Mouse (Mus musculus) ES-Bruce4 (cell line): ENCODE data around the gene Ptpn22. TPM values are rescaled to one million over a fixed set of nuclear protein-coding genes. Genes with fewer than 3 reads are reported as not detected.
A peak's percentile ranks its signal among the peaks of the same experiment; 100 is the strongest.
"Not testable (repeated sequence)": the region's sequence is repeated elsewhere in the genome, so short reads cannot be mapped to it uniquely, and the experiment has no call there.

Experiments used
- H3K27ac ChIP-seq: 2 replicates; pipeline ENCODE4 v1.5.1; 2012; ENCODE audit warnings: low read length, inconsistent platforms; ENCODE audit not compliant: insufficient read depth
- H3K27me3 ChIP-seq: 2 replicates; pipeline ENCODE4 v1.6.1; 2012; ENCODE audit warnings: mild to moderate bottlenecking, low read length, inconsistent platforms; ENCODE audit not compliant: control insufficient read depth, poor library complexity, insufficient read depth, severe bottlenecking
- H3K36me3 ChIP-seq: 2 replicates; pipeline ENCODE4 v1.6.1; 2012; ENCODE audit warnings: inconsistent platforms, mild to moderate bottlenecking, low read length, moderate library complexity; ENCODE audit not compliant: control insufficient read depth, poor library complexity, insufficient read depth, severe bottlenecking
- H3K4me1 ChIP-seq: one replicate; pipeline ENCODE4 v1.8.1; 2011; ENCODE audit warnings: low read length; ENCODE audit not compliant: control insufficient read depth, insufficient read depth
- H3K4me3 ChIP-seq: 2 replicates; pipeline ENCODE4 v1.5.1; 2011; ENCODE audit warnings: low read depth, mild to moderate bottlenecking, low read length
- H3K9ac ChIP-seq: 2 replicates; pipeline ENCODE4 v1.6.1; 2012; ENCODE audit warnings: low read depth, mild to moderate bottlenecking, inconsistent platforms; ENCODE audit not compliant: poor library complexity, severe bottlenecking
- H3K9me3 ChIP-seq: replicated peaks from 2 replicates; pipeline ENCODE4 v1.6.1; 2012; ENCODE audit warnings: mild to moderate bottlenecking, low read length, inconsistent platforms; ENCODE audit not compliant: control insufficient read depth, poor library complexity, insufficient read depth, severe bottlenecking
- CTCF ChIP-seq: IDR thresholded peaks from one replicate; pipeline ENCODE4 v1.8.1; 2011; ENCODE audit warnings: low read depth, low read length
- EP300 ChIP-seq: IDR thresholded peaks from 2 replicates; pipeline ENCODE4 v1.6.1; 2011; ENCODE audit warnings: low read depth, low read length; ENCODE audit not compliant: insufficient read depth
- POLR2A ChIP-seq: IDR thresholded peaks from one replicate; pipeline ENCODE4 v1.8.1; 2011; ENCODE audit warnings: low read length; ENCODE audit not compliant: insufficient read depth
- polyA plus RNA-seq: library from polyadenylated mRNA; stranded (reverse); fragments of >200 nt; gene quantifications from 2 replicates; pipeline ENCODE4 v1.2.4, GENCODE M21; 2011; ENCODE audit warnings: low read depth; ENCODE audit not compliant: missing spikeins, insufficient read depth, insufficient read length

The Ptpn22 gene
- polyA plus RNA-seq: 1.6 TPM in 1 of 2 replicates, not detected in the other

DNA sequence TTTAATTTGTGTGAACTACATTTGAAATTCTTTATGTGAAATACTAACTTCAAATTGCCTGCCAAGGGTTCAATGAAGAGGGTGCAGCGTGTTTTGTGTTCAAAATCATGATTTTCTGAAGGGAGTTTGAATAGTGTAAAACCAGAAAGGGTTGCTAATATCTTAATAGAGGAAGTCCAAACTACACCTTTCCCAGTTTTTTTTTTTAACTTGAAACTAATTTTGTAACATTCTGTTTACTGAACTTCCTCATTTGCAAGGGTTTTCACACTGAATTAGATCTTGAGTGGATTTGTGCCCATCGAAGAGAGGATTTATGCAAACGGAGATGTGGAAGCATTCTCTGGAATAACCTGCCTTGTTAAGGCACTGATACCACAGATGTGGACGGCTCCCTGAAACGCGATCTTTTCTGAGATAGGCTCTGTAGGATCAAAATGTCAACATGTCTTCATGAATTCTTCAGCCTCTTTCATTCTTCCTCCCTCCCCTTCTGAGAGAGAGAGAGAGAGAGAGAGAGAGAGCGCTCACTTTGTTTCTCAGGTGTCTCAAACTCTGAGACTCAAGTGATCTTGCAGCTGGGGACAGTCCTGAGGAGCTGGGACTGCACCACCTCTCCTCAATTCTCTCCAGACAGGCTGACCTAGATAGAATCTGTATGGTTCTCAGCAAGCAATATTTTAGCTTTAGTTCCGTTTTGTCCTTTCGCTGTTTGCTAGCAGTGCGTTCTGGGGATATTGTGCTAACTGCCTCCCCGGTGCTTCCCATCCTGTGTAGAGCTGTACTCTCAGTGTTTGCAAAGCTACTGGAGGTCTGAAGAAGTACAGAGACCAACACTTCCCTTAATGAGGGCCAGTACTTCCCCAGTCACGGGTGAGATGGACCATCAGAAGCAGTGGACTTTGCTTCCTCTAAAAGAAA is at the start of gene Ptpn22:
Gene Ptpn22, plus strand, starts transcription at position 915 of the 921 bp plus-strand sequence.
- Histone ChIP-seq H3K9me3 (no peaks in the 10 kb centered on the region), H3K9ac (no peak within 1 kb of the TSS), H3K27me3 (no peaks in the 10 kb centered on the region), H3K36me3 (no peaks in the 10 kb centered on the region), H3K4me1 (no peaks in the 10 kb centered on the region), H3K4me3 (no peak within 1 kb of the TSS), H3K27ac (no peak within 1 kb of the TSS)
- TF ChIP-seq POLR2A (no peak), CTCF (no peak), EP300 (no peak)

DNA sequence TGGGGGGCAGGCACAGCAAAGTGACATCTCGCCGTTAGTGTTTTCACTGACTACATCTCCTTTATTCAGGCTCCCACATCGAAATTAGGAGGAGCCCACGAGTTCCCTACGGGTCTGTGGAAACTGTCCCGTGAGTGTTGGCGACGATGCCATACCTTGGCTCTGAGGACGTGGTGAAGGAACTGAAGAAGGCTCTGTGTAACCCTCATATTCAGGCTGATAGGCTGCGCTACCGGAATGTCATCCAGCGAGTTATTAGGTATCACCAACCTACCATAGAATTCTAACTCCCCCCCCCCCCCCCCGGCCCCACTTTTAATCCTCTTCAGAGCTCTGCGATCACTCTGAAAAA is 49.8 kb upstream of the Ptpn22 start:
- H3K9ac ChIP-seq: peak overlapping the region; percentile 87
- H3K4me1 ChIP-seq: no peaks in the 10 kb centered on the region
- no peaks in the 10 kb centered on the region for H3K27me3 ChIP-seq
- peaks cover 13% of the 10 kb centered on the region for H3K36me3 ChIP-seq
- H3K4me3 ChIP-seq: peak overlapping the region; percentile 99
- peak overlapping the region; percentile 30; the same call in 1 of the 2 replicates for H3K27ac ChIP-seq
- H3K9me3 ChIP-seq: no peaks in the 10 kb centered on the region
- TF ChIP-seq CTCF (no peak), EP300 (no peak), POLR2A (no peak)

DNA sequence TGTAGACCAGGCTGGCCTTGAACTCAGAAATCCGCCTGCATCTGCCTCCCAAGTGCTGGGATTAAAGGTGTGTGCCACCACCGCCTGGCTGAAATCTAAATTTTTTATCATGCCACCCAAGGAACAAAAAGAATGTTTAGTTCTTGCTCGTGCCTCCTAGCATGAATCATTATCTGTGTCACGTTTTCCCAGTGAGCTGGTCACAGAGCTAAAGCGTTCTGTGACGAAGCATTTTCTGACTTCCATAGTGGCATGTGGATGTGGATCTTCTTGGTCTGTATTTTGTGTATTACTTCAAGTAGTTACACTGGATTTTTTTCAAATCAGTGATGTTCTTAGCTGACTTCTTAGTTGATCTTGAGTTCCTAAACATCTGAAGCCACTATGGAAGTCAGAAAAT is 48.6 kb upstream of the Ptpn22 start:
- Histone ChIP-seq H3K4me3 (no peak overlapping the region), H3K9ac (no peak overlapping the region), H3K9me3 (no peaks in the 10 kb centered on the region), H3K27me3 (no peaks in the 10 kb centered on the region), H3K4me1 (no peaks in the 10 kb centered on the region), H3K36me3 (peaks cover 8% of the 10 kb centered on the region), H3K27ac (no peak overlapping the region)
- TF ChIP-seq CTCF (no peak), POLR2A (no peak)

DNA sequence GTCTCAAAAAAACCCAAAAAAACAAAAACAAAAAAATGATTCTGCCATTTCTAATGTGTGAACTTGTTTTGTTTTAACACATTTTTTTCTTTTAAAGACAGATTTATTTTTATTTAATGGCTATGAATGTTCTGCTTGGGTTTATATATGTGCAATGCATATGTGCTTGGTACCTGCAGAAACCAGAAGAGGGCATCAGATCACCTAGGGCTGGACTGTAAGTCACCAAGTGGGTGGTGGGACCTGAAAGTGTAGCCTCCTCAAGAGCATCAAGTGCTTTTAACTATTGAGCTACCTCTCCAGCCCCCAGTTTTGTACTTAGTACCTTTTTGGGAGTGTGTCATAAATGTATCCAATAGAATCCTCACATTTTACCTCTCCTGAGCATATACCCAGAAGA is 32.0 kb upstream of the Ptpn22 start:
- H3K9me3 ChIP-seq: no peaks in the 10 kb centered on the region
- no peaks in the 10 kb centered on the region for H3K4me1 ChIP-seq
- H3K27me3 ChIP-seq: no peaks in the 10 kb centered on the region
- H3K36me3 ChIP-seq: 0 out of 2 replicates have a peak, but pooled peaks cover 2% of the 10 kb centered on the region
- TF ChIP-seq EP300 (no peak), CTCF (peak; percentile 35), POLR2A (no peak)
- H3K9ac ChIP-seq: no peak overlapping the region
- no peak overlapping the region for H3K27ac ChIP-seq
- no peak overlapping the region for H3K4me3 ChIP-seq

DNA sequence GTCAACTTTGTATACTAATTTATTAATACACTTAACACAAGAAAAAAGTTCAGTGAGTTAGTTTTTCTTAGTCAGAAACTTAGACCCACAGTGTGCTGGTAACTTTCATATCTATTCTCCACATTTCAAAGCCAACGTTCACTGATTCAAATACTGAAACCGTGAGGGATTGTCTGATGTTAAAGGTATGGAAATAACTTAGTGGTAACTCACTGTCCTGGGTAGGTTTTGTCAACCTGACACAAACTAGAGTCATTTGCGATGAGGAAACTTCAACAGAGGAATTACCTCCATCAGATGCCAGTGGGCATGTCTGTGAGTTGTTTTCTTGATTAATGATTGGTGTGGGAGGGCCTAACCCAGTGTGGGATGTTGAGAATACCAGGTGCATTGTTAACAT is 30.6 kb upstream of the Ptpn22 start:
- Histone ChIP-seq H3K9ac (no peak overlapping the region), H3K27me3 (no peaks in the 10 kb centered on the region)

DNA sequence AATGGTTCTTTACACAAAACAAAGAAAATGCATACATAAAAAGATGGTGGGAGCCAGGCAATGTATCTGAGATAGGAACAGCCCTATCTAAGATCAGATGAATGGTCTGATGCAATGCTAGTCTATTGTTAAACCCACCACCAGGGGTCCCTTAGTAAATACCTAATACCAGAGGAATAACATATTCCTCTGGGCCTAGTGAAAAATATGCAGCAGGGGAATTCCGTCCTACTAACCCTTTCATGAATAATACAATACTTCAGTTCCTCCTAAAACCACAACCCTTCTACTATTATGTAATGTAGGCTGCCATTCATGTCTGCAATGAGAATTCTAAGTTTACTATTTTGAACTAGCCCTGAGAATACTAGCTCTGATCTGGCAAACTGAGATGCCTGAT is 28.9 kb upstream of the Ptpn22 start:
- H3K9me3 ChIP-seq, H3K4me3 ChIP-seq, H3K27me3 ChIP-seq, H3K36me3 ChIP-seq, H3K27ac ChIP-seq, H3K4me1 ChIP-seq, H3K9ac ChIP-seq: not testable (repeated sequence)

More for the DNA sequence above, 30.6 kb upstream of the Ptpn22 start:
- H3K27ac ChIP-seq: no peak overlapping the region
- H3K4me3 ChIP-seq: no peak overlapping the region
- H3K4me1 ChIP-seq: no peaks in the 10 kb centered on the region
- TF ChIP-seq CTCF (no peak), EP300 (no peak), POLR2A (no peak)
- H3K9me3 ChIP-seq: no peaks in the 10 kb centered on the region
- no peaks in the 10 kb centered on the region for H3K36me3 ChIP-seq
